Mouse (Mus musculus): ENCODE results near the gene Pitpna. TPM values are rescaled to one million over a fixed set of nuclear protein-coding genes. Genes with fewer than 3 reads are reported as not detected.
"Not testable (repeated sequence)": the region's sequence is repeated elsewhere in the genome, so short reads cannot be mapped to it uniquely, and the experiment has no call there.

The Pitpna gene
- polyA plus RNA-seq, 1 experiment from 2014 or later: 112 TPM

DNA sequence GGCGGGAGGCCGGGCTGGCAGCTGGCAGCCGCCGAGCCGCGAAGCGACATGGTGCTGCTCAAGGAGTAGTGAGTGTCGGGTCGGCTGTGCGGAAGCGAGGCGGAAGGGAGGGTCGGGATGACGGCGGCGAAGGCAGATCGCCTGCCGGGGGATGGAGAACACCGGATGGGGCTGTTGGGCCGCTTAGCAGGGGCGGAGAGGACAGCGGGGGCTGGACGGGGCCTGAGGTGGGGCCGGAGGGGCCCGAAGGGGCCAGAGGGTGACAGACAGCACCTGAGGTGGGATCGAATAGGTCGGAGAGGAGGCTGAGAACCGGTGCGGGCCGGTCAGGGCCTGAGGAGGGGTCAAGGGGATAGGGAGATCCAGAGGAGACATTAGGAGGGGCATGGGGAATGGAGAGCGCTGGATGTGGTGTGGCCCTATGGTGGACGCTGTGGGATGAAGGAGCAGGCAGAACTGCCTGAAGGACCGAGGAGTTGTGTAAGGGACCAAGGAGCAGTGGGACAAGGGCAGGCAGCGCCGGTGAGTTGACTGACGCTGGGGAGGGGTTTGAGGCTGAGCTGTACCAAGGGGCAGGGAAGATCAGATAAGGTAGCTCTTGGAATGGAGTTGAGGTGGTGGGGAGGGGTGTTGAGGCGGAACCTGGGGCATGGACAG is 516 bp downstream of the Pitpna start:
- no peak for DNase-seq (ENCODE audit: low spot score)

DNA sequence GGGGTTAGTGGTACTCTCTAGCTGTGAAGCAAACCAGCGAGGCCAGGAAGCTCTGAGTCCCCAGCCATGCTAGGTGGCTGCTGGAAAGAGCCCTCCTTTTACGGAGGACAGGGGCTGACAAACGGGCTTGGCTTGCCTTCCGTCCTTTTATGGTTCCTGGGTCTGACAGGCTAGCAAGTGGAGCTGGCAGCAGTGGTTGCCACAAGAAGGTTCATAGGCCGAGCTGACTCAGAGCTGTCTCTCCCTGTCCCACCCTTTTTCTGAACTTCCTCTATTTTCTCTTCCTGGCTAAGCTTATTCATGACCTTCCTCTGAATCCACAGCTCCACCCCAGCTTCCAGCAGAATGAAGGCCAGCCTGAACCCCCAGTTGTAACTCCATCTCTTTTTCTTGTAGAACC is 4.7 kb downstream of the Pitpna start:
- DNase-seq (ENCODE audit: low spot score): no peak

DNA sequence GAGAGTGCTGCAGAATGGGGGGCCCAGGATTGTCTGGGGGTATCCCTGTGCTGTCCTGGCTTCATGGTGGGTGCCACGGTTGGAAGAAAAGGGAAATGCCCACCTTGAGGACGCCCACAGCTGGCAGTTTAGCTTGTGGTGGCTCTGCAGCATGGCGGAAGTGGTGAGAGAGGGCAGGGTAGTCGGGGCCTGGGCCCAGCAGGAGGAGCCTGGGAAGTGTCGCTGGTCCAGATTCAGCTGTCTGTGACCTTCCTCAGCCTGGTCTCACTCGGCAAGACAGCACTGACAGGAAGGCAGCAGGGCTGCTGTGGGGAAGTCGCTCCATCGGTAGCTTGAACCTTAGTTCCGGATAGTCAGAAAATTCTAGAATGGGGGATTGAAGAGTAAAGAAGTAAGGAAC is 6.5 kb downstream of the Pitpna start:
- DNase-seq (ENCODE audit: low spot score): peak; percentile 54

DNA sequence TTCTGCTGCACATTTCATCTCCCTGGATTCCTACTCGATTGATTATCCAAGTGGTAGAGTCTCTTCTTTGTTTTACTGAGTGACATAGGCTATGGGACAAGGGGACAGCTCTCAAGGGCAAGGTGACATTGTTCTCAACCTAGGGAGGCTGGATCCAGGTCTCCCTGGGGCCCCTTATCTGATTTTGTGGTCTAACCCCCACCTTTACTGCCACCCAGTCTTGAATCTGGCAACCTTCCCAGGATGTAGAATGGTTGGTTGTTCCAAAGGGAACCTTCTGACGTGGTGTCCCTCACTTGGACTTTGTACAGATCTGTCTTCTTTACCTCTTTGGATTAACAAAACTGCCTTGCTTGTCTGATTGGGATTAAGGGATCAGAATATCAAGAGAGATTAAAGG is 7.5 kb downstream of the Pitpna start:
- DNase-seq (ENCODE audit: low spot score): no peak

DNA sequence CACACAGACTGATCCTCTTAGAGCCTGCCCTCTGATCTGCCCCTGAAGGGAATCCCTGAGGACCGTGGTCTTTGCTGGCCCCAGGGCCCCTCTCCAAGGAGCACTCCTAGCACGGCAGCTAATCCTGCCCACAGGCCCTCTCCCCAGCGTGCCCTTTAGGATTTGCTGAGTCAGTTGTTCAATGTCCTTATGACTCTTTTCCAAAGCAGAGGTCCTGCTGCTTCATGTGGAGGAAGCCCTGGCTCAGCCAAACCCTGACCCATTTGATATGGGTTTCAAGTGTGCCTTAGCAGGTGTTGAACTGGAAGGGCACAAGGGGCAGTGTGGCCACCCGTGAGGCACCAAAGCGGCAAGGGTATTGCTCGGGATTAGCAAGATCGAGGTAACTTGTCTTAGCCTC is 7.9 kb downstream of the Pitpna start:
- DNase-seq (ENCODE audit: low spot score): no peak

DNA sequence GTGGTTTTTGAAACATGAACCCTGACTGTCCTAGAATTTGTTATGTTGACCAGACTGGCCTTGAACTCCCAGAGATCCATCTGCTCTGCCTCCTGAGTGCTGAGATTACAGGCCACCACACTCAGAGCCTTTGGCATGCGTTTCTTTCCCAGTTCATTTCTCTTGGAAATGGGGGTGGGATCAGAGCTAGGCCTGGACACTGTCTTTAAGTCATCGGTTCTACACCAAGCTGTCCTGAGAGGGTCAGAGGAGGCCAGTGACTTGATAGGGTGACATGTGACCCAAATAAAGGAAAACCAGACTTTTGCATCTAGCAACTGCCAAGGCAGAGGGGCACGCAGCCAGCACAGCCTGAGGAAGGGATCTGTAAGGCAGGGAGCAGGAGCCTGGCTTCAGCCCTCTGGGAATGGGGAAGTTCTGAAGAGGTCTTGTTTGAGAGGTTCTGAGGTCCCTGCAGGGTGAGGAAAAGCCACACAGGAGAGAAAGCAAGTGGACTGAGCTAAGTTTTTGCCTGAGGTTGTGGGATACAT is 8.9 kb downstream of the Pitpna start:
- DNase-seq (ENCODE audit: low spot score): no peak

DNA sequence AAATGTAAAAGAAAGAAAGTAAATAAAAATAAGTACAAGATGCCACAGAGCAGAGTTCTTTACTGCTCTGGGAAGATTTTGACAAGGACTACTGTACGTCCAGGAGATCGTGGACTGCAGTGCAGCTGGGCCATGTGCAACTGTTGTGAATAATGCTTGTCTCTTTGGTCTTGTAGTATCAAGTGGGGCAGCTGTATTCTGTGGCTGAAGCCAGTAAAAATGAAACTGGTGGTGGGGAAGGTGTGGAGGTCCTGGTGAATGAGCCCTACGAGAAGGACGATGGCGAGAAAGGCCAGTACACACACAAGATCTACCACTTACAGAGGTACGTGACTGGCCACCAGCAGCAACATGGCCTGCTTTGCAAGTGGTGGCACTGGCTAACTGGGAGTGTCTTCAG is 10.1 kb downstream of the Pitpna start:
- no peak for DNase-seq (ENCODE audit: low spot score)

DNA sequence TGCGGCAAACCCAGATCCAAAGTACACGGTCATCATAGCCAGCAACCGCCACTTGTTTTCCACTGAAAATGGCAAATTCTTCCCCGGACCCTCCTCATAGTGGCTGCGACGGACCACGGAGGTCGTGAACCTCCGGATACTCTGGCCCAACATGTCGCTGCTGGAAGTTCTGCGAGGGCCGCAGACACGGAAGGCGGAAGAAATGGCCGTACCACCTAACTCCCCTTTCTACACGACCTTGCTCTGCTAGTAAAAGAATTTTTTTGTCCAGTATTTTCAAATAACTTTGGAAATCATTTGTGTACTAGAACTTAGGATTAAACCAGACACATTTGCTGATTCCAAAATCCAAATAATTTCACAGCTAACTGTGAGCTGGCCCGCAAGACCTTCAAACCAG is 11.9 kb downstream of the Pitpna start:
- not testable (repeated sequence) for DNase-seq (ENCODE audit: low spot score)

DNA sequence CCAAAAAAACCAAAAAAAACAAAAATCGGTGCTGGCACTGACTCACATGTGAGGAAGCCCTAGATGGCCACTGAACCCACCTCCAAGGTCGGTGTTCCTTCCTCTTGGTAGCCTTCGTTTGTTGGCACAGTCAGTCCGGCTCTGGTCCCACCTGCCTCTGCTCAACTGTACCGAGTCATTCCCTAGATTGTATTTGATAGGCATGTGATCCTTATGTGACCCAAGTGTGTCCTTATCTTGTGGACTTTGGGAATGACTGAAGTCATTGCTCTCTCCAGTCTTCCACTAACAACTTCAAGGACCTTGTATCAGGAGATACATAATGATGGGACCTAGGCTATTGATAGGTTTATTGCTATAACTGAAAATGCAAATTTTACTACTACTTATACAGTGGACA is 16.9 kb downstream of the Pitpna start:
- DNase-seq (ENCODE audit: low spot score): no peak

DNA sequence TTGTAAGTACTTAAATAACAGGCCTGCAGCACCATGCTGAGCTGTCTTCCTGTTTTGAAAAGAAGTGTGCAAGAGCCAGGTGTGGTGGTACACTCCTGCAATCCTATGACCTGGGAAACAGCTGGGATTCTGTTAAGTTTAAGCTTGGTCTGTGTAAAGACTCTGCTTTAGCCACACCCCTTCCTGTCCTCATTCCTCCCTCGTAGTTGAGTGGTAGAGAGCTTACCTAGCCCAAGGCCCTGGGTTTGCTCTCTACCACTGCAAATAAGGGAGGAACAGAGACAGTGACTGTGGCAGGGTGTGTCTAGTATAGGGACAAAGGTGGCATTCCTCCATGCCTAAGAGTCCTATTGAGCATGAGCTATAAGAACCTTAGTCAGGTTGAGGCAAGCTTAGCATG is 17.4 kb downstream of the Pitpna start:
- peak; percentile 15 for DNase-seq (ENCODE audit: low spot score)

DNA sequence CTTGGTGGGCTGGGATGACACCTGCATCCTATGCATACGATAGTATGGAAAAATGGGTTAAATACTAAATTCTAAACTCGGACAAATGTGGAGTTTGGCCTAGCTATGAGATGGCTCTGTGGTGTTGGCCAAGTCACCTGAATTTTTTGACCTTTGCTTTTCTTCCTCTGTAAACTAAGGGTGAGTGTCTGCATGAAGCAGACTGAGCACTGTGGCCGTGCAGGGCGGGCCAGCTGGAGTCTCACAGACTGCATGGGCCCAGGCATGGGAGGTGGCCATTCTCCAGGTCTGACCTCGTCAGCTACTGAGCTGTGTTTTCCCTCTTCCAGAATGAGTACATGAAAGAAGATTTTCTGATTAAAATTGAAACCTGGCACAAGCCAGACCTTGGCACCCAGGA is 20.9 kb downstream of the Pitpna start:
- no peak for DNase-seq (ENCODE audit: low spot score)

DNA sequence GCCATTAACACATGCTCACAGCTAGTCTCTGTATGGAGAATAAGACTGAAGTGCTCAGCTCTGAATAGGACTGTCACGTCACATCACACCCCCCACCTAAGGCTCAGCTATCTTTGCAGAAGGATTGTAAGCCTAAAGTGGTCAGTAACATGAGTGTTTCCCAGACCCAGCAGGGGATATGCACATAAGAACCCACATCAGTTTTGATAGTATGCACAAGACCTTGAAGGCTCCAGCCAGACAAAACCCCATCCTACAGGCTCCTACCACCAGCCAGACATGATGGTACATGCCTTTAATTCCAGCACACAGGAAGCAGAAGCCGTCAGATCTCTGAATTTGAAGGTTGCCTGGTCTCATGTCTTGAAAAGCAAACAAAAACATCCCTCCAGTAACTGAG is 22.1 kb downstream of the Pitpna start:
- no peak for DNase-seq (ENCODE audit: low spot score)

DNA sequence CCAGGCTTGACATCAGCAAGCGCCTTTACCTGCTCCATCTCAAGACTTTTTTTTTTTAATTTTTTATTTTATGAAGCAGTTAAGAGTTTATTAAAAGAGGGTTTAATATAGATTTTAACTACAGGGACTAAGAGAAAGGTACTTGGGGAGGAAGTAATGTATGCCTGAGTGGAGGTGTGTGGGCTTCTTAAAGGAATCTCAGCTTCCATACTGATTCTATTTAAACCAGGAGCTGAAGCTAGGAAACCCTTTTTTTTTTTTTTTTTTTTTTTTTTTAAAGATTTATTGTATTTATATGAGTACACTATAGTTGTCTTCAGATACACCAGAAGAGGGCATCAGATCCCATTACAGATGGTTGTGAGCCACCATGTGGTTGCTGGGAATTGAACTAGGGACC is 26.9 kb downstream of the Pitpna start:
- no peak for DNase-seq (ENCODE audit: low spot score)

DNA sequence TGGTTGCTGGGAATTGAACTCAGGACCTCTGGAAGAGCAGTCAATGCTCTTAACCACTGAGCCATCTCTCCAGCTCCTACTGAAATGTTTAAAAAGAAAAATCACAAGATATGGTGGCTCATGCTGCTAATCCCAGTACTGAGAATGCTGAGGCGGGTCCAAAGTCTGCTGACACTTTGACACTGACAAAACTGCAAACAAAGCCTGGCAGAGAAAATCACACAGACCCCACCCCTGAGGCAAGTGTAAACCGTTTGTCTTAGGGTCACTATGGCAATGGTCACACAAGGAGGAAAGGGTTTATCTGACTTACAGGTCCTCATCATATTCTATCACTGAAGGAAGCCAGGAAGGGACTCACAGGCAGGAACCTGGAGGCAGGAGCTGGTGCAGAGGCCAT is 27.7 kb downstream of the Pitpna start:
- DNase-seq (ENCODE audit: low spot score): no peak

DNA sequence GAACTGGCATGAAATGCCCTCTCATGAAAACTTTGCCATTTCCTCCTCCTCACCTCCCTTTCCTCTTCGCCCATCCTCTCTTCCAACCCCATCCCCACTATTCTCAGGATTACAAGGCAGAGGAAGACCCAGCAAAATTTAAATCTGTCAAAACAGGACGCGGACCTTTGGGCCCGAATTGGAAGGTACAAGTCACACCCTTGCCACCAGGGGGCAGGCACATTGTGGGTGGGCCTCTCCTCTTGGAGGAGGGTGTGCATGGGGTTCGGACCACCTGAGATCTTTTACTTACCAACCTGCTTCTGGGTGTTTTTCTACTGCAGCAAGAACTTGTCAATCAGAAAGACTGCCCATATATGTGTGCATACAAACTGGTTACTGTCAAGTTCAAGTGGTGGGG is 31.2 kb downstream of the Pitpna start:
- DNase-seq (ENCODE audit: low spot score): peak; percentile 47

DNA sequence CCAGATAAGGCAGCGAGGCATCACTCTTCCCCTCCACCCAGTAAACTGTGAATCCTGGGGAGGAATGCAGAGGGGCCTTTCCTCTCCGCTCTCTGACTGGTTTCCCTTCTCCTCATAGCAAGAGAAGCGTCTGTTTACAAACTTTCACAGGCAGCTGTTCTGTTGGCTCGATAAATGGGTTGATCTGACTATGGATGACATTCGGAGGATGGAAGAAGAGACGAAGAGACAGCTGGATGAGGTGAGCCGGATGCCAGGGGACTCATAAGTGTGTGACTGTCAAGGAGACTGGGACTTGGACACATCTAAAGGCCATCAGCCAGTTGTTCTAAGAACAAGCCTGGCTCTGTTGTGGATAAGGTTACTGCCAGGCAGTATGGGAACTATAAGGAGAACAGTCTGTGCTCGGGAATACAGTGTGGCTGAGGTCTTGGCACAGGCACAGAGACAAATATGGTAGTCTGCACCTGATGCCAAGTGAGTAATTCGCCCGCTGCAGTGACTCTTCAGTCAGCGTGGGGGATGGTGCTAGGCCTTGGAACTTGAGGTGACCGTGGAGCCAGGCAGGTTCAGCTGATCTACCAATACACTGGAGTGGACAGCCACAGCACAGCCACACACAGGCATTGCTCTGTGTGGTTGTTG is 32.4 kb downstream of the Pitpna start:
- no peak for DNase-seq (ENCODE audit: low spot score)

DNA sequence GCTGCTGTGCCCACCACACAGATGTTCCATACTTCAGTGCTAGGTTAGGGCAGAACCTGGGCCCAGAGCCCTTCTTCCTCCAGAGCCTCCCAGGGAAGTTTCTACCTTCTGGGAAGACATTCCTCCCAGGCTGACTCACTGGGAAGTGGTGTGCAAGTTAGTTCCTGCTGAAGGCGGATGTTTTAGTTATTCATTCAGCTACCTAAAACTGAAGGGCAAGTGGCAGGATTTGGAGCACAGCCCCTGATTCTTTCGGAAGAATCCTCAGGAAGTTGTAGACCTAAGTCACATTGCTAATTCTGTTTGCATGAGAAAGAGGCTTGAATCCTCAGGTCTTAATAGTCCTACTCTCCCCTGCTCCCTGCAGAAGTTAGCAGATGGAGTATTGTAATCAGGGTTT is 33.5 kb downstream of the Pitpna start:
- no peak for DNase-seq (ENCODE audit: low spot score)

DNA sequence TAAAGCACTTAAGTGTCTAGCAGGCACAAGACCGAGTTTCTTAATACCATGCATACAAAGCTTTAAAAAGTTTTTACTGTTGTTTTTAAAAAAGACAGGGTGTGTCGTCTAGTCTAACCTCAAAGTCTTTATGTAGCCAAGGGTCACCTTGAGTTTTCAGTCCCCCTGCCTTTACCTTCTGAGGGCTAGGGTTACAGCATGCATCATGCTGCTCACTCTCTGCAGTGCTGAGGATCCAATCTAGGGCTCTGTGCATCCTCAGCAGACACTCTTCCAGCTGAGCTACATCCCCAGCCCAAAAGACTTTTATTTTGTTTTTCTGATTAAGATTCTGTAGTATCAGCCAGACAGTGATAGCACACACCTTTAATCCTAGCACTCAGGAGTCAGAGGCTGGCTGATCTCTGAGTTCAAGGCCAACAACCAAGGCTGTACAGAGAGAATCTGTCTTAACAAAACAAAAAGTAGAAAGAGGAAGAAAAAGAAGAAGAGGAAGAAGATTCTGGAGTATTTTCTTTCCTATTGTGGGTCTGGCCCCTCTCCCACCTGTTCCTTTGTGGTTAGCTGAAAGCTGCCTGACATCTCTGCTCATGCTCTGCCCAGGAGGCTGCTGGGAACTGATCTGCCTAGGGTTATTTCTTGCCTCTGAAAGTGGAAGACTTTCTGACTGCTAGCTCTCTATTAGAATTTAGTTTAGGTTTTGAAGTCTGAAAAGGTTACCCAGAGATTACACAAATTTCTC is 34.9 kb downstream of the Pitpna start:
- DNase-seq (ENCODE audit: low spot score): peak; percentile 30

DNA sequence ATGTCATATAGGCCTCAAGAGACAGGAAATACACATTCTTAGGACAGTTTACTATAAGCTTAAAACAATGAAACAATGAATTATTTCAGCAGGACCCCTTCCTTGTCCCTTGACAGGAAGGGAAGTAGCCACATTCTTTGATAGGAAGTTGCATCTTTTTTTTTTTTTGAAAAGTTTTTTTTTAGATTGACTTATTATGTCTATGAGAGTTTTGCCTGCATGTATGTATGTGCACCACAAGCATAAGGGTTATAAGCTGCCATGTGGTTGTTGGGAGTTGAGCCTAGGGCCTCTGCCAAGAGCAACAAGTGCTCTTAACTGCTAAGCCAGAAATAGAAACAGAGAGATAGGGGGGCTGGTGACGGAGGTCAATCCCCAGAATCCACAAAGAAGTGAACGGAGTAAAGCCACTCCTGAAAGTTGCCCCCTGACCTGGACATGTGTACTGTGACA is 36.2 kb downstream of the Pitpna start:
- DNase-seq (ENCODE audit: low spot score): no peak

DNA sequence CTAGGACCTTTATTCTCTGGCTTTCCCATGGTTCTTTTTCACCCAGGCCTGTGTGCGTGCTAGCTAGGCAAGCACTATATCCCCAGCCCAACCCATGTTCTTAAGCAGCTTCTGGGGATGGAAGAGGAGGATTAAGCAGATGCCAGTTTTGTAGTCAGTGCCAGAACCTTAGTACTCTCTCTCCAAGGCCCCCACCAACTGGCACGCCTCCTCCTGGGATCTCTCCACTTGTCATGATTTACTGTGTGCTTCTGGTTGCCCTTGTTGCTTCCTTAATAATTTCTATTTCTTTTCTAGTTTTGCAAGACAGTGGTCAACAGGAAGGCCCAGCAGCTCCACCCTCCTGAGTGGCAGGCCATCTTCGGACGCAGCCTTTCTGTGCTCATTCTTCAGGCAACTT is 37.9 kb downstream of the Pitpna start:
- DNase-seq (ENCODE audit: low spot score): no peak

DNA sequence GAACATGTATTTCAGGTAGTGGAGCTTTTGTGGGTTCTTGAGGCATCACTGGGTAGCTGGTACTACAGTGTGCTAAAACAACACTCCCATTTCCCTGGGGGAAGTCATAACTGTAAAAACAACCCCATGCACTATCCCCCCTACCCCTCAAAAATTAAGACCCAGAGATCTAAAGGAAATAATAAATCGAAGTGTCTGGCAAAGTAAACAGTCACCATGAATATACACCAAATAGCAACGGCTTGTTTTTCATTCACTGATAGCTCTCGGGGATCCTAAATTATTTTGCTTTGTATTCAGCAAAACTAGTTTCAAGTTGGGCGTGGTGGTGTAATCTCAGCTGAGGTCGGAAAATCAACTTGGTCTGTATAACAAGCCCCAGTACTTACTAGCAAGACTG is 42.2 kb downstream of the Pitpna start:
- DNase-seq (ENCODE audit: low spot score): no peak

DNA sequence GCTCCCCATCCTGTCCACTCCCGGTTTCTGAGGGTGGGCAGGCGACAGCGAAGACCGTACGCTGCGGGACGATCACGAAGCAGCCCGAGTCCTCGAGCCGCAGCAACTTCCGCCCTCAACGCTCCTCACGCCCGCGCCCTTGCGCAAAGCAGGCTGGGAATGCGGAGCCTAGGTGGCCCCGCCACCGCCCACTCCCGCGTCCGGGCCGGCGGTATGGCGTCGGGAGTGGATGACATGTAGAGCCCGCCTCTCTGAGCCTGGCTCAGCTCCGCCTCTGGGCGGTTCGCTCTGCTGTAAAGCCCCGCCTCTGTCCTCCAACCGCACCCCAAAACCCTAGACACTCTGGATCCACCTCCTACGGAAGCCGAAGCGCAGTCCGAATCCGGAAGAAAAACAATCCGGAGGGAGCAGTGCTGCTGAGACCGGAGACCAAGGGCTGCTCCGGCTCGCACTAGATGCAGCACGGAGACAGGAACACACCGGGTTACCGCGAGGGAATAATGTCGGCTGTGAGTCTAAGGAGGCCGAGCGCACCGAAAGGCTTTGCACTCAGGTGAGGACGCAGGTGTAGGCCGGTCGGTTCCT is 42.8 kb downstream of the Pitpna start, which contains the start of gene Inpp5k:
TSS of gene Inpp5k (plus strand) at position 344 of the 585 bp plus-strand sequence.
- DNase-seq (ENCODE audit: low spot score): peak; percentile 99
